Mouse (Mus musculus) cerebellum, adult 2 months (tissue): Measurements from ENCODE around the gene Prss56.

Experiments
- CTCF ChIP-seq: fragments of 200-500 bp; IDR thresholded peaks from 2 replicates; pipeline ENCODE4 v1.5.1; 2011; ENCODE audit warnings: low read depth, mild to moderate bottlenecking, control low read depth, low read length, moderate library complexity, borderline replicate concordance; ENCODE audit not compliant: insufficient read depth
- POLR2A ChIP-seq: fragments of 200-500 bp; IDR thresholded peaks from 2 replicates; pipeline ENCODE4 v1.6.1; 2011; ENCODE audit warnings: low read length, control low read depth, borderline replicate concordance; ENCODE audit not compliant: insufficient read depth

DNA sequence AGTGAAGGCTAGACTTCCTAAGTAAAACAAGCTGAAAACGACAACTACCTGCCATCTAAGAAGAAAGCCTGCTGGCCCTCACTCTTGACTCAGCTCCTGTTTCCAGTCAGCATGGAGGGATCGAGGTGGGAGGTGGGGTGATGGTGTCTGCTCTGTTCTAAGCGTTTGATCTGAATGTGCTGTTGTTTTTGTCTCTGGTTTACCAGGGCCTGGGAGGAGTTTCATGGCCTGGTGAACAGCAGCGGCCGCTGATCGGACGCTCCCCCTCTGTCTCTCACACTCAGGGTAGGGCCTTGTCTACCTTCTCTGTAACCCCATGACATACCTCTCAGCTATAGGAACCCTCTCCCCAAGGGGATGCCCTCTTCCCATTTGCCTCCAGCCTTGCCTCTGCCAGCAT, 49.1 kb downstream of the Prss56 start:
- TF ChIP-seq CTCF (no peak), POLR2A (no peak)
